Mouse (Mus musculus) layer of hippocampus, adult 8-10 months (tissue): ENCODE results near the gene Fscn3. TPM values are rescaled to one million over a fixed set of nuclear protein-coding genes. Genes with fewer than 3 reads are reported as not detected.
A peak's percentile ranks its signal among the peaks of the same experiment; 100 is the strongest.

ENCODE experiments used
- DNase-seq, 2 experiments: peaks; one replicate each; pipeline ENCODE4 v3.0.0; 2022; ENCODE audit warnings: low spot score in 2 of 2
- total RNA-seq, 4 experiments: library from RNA; stranded (reverse); gene quantifications; 2 replicates each; pipeline ENCODE4 v1.2.4; 2022

Gene Fscn3
- total RNA-seq, 4 experiments from 2014 or later, result not detected

DNA sequence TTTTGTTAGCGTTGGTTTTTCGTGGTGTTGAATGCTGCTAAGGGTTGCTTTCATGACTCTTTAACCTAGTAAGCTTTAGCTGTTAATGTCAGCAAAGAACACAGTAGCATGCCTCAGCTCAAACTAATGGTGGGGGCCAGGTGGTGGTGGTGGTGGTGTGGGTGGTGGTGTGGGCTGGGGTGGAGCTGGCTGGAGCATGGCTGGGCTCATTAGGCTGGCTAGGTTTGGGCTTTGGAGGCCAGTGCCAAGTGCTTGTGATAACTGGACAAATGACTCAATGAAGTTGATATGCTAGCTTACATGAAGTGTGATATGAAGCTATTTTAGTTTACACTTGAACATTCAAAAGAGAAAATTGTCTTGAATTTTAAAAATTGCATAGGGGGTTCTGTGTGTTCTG, 58.4 kb downstream of the Fscn3 start:
- no peak for DNase-seq

DNA sequence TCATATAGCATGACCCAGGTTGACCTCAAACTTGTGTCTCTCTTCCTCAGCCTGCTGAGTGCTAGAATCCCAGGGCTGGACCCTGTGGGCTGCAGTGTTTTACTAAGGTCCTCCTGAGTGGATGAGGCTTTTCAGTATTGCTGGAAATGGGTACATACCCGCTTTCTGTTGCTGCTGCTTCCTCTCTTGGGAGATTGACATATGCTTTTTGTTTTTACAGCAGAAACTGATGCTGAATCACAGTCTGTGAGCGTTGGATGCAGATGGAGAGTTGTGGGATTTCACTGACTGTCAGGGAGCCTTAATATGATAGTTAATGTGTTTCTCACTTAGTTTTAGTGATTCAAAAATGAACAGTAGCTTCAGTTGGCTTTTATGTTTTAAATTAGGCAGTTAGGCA, 58.9 kb downstream of the Fscn3 start:
- DNase-seq, result peak; percentile 32 to 42

DNA sequence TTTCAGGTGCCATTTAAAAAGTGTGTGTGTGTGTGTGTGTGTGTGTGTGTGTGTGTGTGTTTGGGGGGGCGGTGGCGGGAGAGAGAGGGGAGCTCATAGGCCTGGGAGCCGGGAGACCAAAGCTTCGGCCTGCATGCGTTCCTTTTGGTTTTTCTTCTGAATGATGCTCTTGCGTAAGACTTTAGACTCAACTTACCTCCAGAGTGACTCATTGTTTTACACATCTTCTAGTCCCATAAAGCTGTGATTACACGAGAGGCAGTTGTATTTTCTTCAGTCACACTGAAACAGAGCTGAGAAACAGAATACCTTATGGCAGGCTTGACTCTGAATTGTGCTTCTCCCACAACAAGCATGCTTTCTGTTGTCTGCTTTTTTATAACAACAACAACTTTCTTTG, 59.3 kb downstream of the Fscn3 start:
- no peak for DNase-seq

Other genes starting within 250 kb of the Fscn3 start
- 10 to 100 TPM; 20.6 to 27.7 (median 24.6) TPM for gene Zfp800, start 29.8 kb upstream of the Fscn3 start, total RNA-seq
- gene Arf5, start 4.2 kb upstream of the Fscn3 start, total RNA-seq, result 100 to 1,000 TPM; 233 to 249 (median 241) TPM
- 10 to 100 TPM; 16.3 to 20.5 (median 18.9) TPM for gene Gcc1, start 601 bp downstream of the Fscn3 start, total RNA-seq
- not detected for gene Pax4, start 21.6 kb downstream of the Fscn3 start, total RNA-seq
- gene Snd1, start 47.4 kb downstream of the Fscn3 start, total RNA-seq, result 100 to 1,000 TPM; 101 to 116 (median 115) TPM